Mouse (Mus musculus): ENCODE results near the gene Moap1. TPM values are rescaled to one million over a fixed set of nuclear protein-coding genes. Genes with fewer than 3 reads are reported as not detected.

The Moap1 gene
- total RNA-seq, 1 experiment = 8.8 TPM

- peak; percentile 60 for DNase-seq (ENCODE audit: low read depth, low spot score)
- H3K27ac ChIP-seq (ENCODE audit: insufficient read depth, low read depth, low read length, poor library complexity, severe bottlenecking) = peak overlapping the region; percentile 76
- H3K4me3 ChIP-seq (ENCODE audit: insufficient read depth in 1 of 2, low read depth in 1 of 2, low read length in 2 of 2, poor library complexity in 1 of 2, severe bottlenecking in 1 of 2) = peak overlapping the region; percentile 73 to 92
- H3K36me3 ChIP-seq (ENCODE audit: control insufficient read depth, insufficient read depth, low read length, poor library complexity, severe bottlenecking) = no peaks in the 10 kb centered on the region
- H3K4me1 ChIP-seq (ENCODE audit: control insufficient read depth in 2 of 2, insufficient read depth in 2 of 2, low read length in 2 of 2, poor library complexity in 1 of 2) = peaks cover 8 to 38% of the 10 kb centered on the region in 2 experiments
- H3K9ac ChIP-seq (ENCODE audit: insufficient read depth, low read depth, low read length, poor library complexity, severe bottlenecking) = peak overlapping the region; percentile 86
- TF ChIP-seq CHD2 (IDR thresholded peaks at IDR 0.05; ENCODE audit: low read depth, low read length) = no peak
- TF ChIP-seq ZNF384 (IDR thresholded peaks at IDR 0.05; ENCODE audit: low read depth, low read length) = no peak
- in situ Hi-C loops (cut with MboI; ENCODE audit: low sequenced_read_pairs in 2 of 2, unreplicated experiment in 2 of 2) = no loop called here
- no peaks in the 10 kb centered on the region for H3K9me3 ChIP-seq (ENCODE audit: control insufficient read depth, insufficient read depth, low read depth, low read length)
Measured at GRCm38 (mm10) chr12:102705216-102705871, 38.1 kb downstream of the Moap1 start.

GRCm38 (mm10) chr12:102704457-102705198 lies 38.8 kb downstream of the Moap1 start, which contains the start of gene Itpk1:
Itpk1 (minus strand) TSS chr12:102704930.
- H3K27ac ChIP-seq (ENCODE audit: insufficient read depth, low read depth, low read length, poor library complexity, severe bottlenecking) = peak within 1 kb of the TSS; percentile 76
- peak within 1 kb of the TSS; percentile 92 to 96 for H3K4me3 ChIP-seq (ENCODE audit: insufficient read depth in 1 of 2, low read depth in 1 of 2, low read length in 2 of 2, poor library complexity in 1 of 2, severe bottlenecking in 1 of 2)
- no peak for TF ChIP-seq ZC3H11A (IDR thresholded peaks at IDR 0.05; ENCODE audit: borderline replicate concordance, low read depth, low read length)
- TF ChIP-seq MAFK (IDR thresholded peaks at IDR 0.05; ENCODE audit: insufficient read depth, low read depth, low read length) = no peak
- TF ChIP-seq CHD2 (IDR thresholded peaks at IDR 0.05; ENCODE audit: low read depth, low read length) = no peak
- TF ChIP-seq ZNF384 (IDR thresholded peaks at IDR 0.05; ENCODE audit: low read depth, low read length) = no peak
- TF ChIP-seq HCFC1 (IDR thresholded peaks at IDR 0.05; ENCODE audit: borderline replicate concordance, insufficient read depth, low read length) = peak; percentile 23; the same call in 1 of the 2 replicates
- H3K9me3 ChIP-seq (ENCODE audit: control insufficient read depth, insufficient read depth, low read depth, low read length) = no peaks in the 10 kb centered on the region
- in situ Hi-C loops (cut with MboI; ENCODE audit: low sequenced_read_pairs in 2 of 2, unreplicated experiment in 2 of 2) = no loop called here
- no peaks in the 10 kb centered on the region for H3K36me3 ChIP-seq (ENCODE audit: control insufficient read depth, insufficient read depth, low read length, poor library complexity, severe bottlenecking)
- DNase-seq (ENCODE audit: low read depth, low spot score) = no peak
- peaks cover 8 to 42% of the 10 kb centered on the region in 2 experiments for H3K4me1 ChIP-seq (ENCODE audit: control insufficient read depth in 2 of 2, insufficient read depth in 2 of 2, low read length in 2 of 2, poor library complexity in 1 of 2)
- H3K9ac ChIP-seq (ENCODE audit: insufficient read depth, low read depth, low read length, poor library complexity, severe bottlenecking) = peak within 1 kb of the TSS; percentile 86

DNA sequence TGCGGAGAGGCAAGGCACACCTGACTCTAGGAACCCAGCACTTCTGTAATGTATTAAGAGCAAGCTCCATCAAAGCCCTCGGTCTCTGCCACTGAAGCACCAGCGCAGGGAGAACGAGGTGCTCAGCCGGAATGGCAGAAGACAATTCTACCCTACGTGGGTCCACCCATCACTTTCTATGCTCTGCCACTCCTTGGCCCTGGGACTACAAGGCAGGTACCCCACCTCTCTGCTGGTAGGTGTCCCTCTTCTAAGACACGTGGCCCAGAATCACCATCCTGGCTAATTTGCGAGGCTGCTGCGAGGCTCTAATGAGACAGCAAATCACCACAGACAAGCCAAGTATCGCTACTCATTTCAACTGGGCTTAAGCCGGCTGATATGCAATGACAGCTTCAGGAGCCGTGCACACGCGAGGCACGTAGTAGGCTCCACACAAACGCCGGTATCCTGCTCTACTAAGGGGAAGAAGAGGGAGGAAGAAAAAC lies 39.5 kb downstream of the Moap1 start:
- in situ Hi-C loops (cut with MboI; ENCODE audit: low sequenced_read_pairs in 2 of 2, unreplicated experiment in 2 of 2) = no loop called here
- Histone ChIP-seq H3K4me1 (ENCODE audit: control insufficient read depth in 2 of 2, insufficient read depth in 2 of 2, low read length in 2 of 2, poor library complexity in 1 of 2) (peaks cover 8 to 49% of the 10 kb centered on the region in 2 experiments), H3K9me3 (ENCODE audit: control insufficient read depth, insufficient read depth, low read depth, low read length) (no peaks in the 10 kb centered on the region), H3K27ac (ENCODE audit: insufficient read depth, low read depth, low read length, poor library complexity, severe bottlenecking) (peak overlapping the region; percentile 54; the same call in 1 of the 2 replicates), H3K36me3 (ENCODE audit: control insufficient read depth, insufficient read depth, low read length, poor library complexity, severe bottlenecking) (no peaks in the 10 kb centered on the region), H3K4me3 (ENCODE audit: insufficient read depth in 1 of 2, low read depth in 1 of 2, low read length in 2 of 2, poor library complexity in 1 of 2, severe bottlenecking in 1 of 2) (peak overlapping the region; percentile 92 to 96), H3K9ac (ENCODE audit: insufficient read depth, low read depth, low read length, poor library complexity, severe bottlenecking) (peak overlapping the region; percentile 78)
- TF ChIP-seq ZNF384 (IDR thresholded peaks at IDR 0.05; ENCODE audit: low read depth, low read length) (no peak), HCFC1 (IDR thresholded peaks at IDR 0.05; ENCODE audit: borderline replicate concordance, insufficient read depth, low read length) (no peak), ZC3H11A (IDR thresholded peaks at IDR 0.05; ENCODE audit: borderline replicate concordance, low read depth, low read length) (no peak), CHD2 (IDR thresholded peaks at IDR 0.05; ENCODE audit: low read depth, low read length) (no peak), MAFK (IDR thresholded peaks at IDR 0.05; ENCODE audit: insufficient read depth, low read depth, low read length) (no peak)
- no peak for DNase-seq (ENCODE audit: low read depth, low spot score)

DNA sequence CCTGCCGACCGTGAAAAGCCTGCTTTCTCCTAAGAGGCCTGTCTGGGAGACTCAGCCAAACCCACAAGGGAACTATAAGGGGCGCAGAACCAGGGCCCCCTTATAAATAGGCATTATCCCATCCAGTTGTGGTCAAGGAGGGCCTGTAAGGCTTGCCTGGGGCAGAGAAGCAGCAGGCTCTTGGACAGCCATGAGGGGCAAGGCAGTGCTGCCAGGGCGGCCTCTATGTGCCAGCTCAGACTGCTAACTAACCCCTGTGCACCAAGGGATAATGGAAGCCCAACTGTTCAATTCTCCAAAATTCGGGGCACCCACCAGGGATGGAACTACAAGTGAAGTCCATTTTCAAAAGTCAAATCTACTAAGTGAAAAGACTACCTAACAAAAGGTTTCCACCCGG lies 40.0 kb downstream of the Moap1 start:
- Histone ChIP-seq H3K4me3 (ENCODE audit: insufficient read depth in 1 of 2, low read depth in 1 of 2, low read length in 2 of 2, poor library complexity in 1 of 2, severe bottlenecking in 1 of 2) (peak overlapping the region; percentile 92 to 96), H3K4me1 (ENCODE audit: control insufficient read depth in 2 of 2, insufficient read depth in 2 of 2, low read length in 2 of 2, poor library complexity in 1 of 2) (peaks cover 13 to 53% of the 10 kb centered on the region in 2 experiments), H3K9ac (ENCODE audit: insufficient read depth, low read depth, low read length, poor library complexity, severe bottlenecking) (peak overlapping the region; percentile 78; the same call in 1 of the 2 replicates), H3K27ac (ENCODE audit: insufficient read depth, low read depth, low read length, poor library complexity, severe bottlenecking) (0 out of 2 replicates have a peak overlapping the region, but pooled peaks have one; percentile 1), H3K36me3 (ENCODE audit: control insufficient read depth, insufficient read depth, low read length, poor library complexity, severe bottlenecking) (no peaks in the 10 kb centered on the region), H3K9me3 (ENCODE audit: control insufficient read depth, insufficient read depth, low read depth, low read length) (no peaks in the 10 kb centered on the region)
- no peak for DNase-seq (ENCODE audit: low read depth, low spot score)
- in situ Hi-C loops (cut with MboI; ENCODE audit: low sequenced_read_pairs in 2 of 2, unreplicated experiment in 2 of 2) = no loop called here
- TF ChIP-seq CHD2 (IDR thresholded peaks at IDR 0.05; ENCODE audit: low read depth, low read length) = no peak
- no peak for TF ChIP-seq HCFC1 (IDR thresholded peaks at IDR 0.05; ENCODE audit: borderline replicate concordance, insufficient read depth, low read length)
- no peak for TF ChIP-seq ZC3H11A (IDR thresholded peaks at IDR 0.05; ENCODE audit: borderline replicate concordance, low read depth, low read length)
- TF ChIP-seq MAFK (IDR thresholded peaks at IDR 0.05; ENCODE audit: insufficient read depth, low read depth, low read length) = no peak
